Mouse (Mus musculus) heart, embryonic 10.5 days (tissue): ENCODE results near the gene Etv3. TPM values are rescaled to one million over a fixed set of nuclear protein-coding genes. Genes with fewer than 3 reads are reported as not detected.

Source experiments
- DNase-seq: peaks from one replicate; pipeline ENCODE4 v3.0.0-alpha.2; 2017; ENCODE audit warnings: low spot score
- H3K27ac ChIP-seq: fragments of 300-500 bp; sonication (generic); 2 replicates; pipeline ENCODE4 v1.5.1; 2016; ENCODE audit warnings: mild to moderate bottlenecking
- H3K27me3 ChIP-seq: fragments of 300-500 bp; sonication (generic); 2 replicates; pipeline ENCODE4 v1.6.1; 2016; ENCODE audit warnings: mild to moderate bottlenecking; ENCODE audit not compliant: poor library complexity, insufficient read depth, severe bottlenecking
- H3K36me3 ChIP-seq: fragments of 300-500 bp; sonication (generic); 2 replicates; pipeline ENCODE4 v1.6.1; 2016; ENCODE audit warnings: mild to moderate bottlenecking, moderate library complexity
- H3K4me1 ChIP-seq: fragments of 300-500 bp; sonication (generic); 2 replicates; pipeline ENCODE4 v1.6.1; 2016; ENCODE audit warnings: mild to moderate bottlenecking
- H3K4me3 ChIP-seq: fragments of 300-500 bp; sonication (generic); 2 replicates; pipeline ENCODE4 v1.5.1; 2016; ENCODE audit warnings: mild to moderate bottlenecking, moderate library complexity
- H3K9me3 ChIP-seq: fragments of 300-500 bp; sonication (generic); 2 replicates; pipeline ENCODE4 v1.6.1; 2016; ENCODE audit warnings: mild to moderate bottlenecking, moderate library complexity
- WGBS: fragments of 180-500 bp; shearing (Covaris S2); methylation state at CpG from one replicate; pipeline ENCODE4 v1.1.7; 2016; 5-methylcytosine and 5-hydroxymethylcytosine counted together
- polyA plus RNA-seq: library from polyadenylated mRNA; unstranded; fragments of >200 nt; fragmentation: Nextera tagmentation; extraction: Ambion mirVana; gene quantifications from 2 replicates; pipeline ENCODE4 v1.2.1, GENCODE M21; 2016

The Etv3 gene
- polyA plus RNA-seq, 1 experiment from 2014 or later, result 11.7 TPM

- Histone ChIP-seq H3K27ac (no peak overlapping the region), H3K4me3 (no peak overlapping the region), H3K36me3 (no peaks in the 10 kb centered on the region), H3K27me3 (no peaks in the 10 kb centered on the region), H3K4me1 (no peaks in the 10 kb centered on the region), H3K9me3 (peaks cover 3% of the 10 kb centered on the region; the same call in 1 of the 2 replicates)
- DNase-seq, result no peak
- 80% methylated on average over 4 of the region's 4 CpGs for WGBS
Observed at GRCm38 (mm10) chr3:87582259-87582658, 57.1 kb downstream of the Etv3 start.

Other genes with a start within 250 kb of the Etv3 start
- gene Cd5l, start 167.5 kb upstream of the Etv3 start, polyA plus RNA-seq, result not detected in 2 replicates
- not detected in 2 replicates for gene Fcrl1, start 149.0 kb upstream of the Etv3 start, polyA plus RNA-seq
- not detected in 2 replicates for gene Fcrl5, start 89.6 kb upstream of the Etv3 start, polyA plus RNA-seq
- gene Arhgef11, start 92.2 kb downstream of the Etv3 start, polyA plus RNA-seq, result 11.5 and 11.7 TPM in 2 replicates
- gene Lrrc71, start 223.2 kb downstream of the Etv3 start, polyA plus RNA-seq, result 0.30 and 0.63 TPM in 2 replicates